8 mouse cellular contexts compared by ENCODE assay signal in the genomic region with DNA sequence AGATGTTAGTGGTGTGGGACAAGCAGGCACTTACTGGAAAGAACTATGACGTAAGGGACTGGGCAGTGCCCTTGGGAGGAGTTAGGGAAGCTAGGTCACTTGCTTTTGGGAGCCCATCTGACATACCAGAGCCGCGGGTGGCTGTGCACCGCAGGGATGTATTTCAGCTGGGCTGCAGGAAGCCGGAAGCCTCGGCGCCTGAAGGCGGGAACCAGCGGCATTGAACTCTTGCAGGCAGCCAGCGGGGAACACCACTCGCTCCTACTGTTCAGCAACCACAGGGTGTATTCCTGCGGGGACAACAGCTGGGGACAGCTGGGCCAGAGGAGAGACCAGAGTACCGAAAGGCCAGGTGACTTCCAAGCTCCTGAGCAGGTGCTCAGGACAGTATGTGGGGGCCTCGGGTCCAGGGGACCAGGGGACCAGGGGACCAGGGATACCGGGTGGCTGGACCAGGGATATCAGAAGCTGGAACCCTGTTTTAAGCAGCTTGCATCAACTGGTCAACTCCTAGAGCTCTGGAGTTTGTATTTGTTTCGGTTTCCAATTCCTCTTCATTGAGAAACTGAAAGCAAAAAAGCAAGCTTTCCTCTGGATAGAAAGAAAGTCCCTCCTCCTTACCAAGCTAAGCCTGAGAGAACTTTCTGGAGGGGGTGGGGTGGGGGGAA. TPM values are rescaled to one million over a fixed set of nuclear protein-coding genes. Genes with fewer than 3 reads are reported as not detected.
A peak's percentile ranks its signal among the peaks of the same experiment; 100 is the strongest.
DNase-seq lines count a peak whose midpoint lies in the region; ATAC-seq lines count a peak whose summit lies in the region.

TSS of gene Herc6 (plus strand) at position 120 of the 668 bp plus-strand sequence.

- ATAC-seq in hindbrain, embryonic 11.5 days (ENCODE audit: low FRiP score), result peak; percentile 76

- H3K27me3 ChIP-seq in hindbrain, embryonic 11.5 days (ENCODE audit: control insufficient read depth, insufficient read depth, low read length), result no peaks in the 10 kb centered on the region

- H3K27ac ChIP-seq in hindbrain, embryonic 11.5 days (ENCODE audit: low read depth, low read length), result no peak within 1 kb of the TSS

- H3K4me1 ChIP-seq in hindbrain, embryonic 11.5 days (replicated peaks; ENCODE audit: control insufficient read depth, insufficient read depth, low read length), result no peaks in the 10 kb centered on the region

- 2% methylated on average over 16 of the region's 16 CpGs for WGBS in hindbrain, embryonic 11.5 days

- H3K9ac ChIP-seq in hindbrain, embryonic 11.5 days (ENCODE audit: low read depth, low read length), result peak within 1 kb of the TSS; percentile 56

- no peaks in the 10 kb centered on the region for H3K9me3 ChIP-seq in hindbrain, embryonic 11.5 days (ENCODE audit: control insufficient read depth, low read length)

- H3K36me3 ChIP-seq in hindbrain, embryonic 11.5 days (ENCODE audit: control insufficient read depth, insufficient read depth, low read length), result no peaks in the 10 kb centered on the region

- peak within 1 kb of the TSS; percentile 61 for H3K4me2 ChIP-seq in hindbrain, embryonic 11.5 days (replicated peaks; ENCODE audit: low read depth, low read length)

- peak within 1 kb of the TSS; percentile 35 for H3K4me3 ChIP-seq in hindbrain, embryonic 11.5 days (ENCODE audit: low read depth, low read length)

- peak; percentile 62 for DNase-seq in NIH3T3 (ENCODE audit: low read depth)
- peak; percentile 5 for DNase-seq in cerebellum, adult 9-11 months
- peak; percentile 30 to 63 for DNase-seq in frontal cortex, adult 2 months (ENCODE audit: extremely low spot score in 1 of 2, low spot score in 1 of 2)
- peak; percentile 54 for DNase-seq in hindbrain, embryonic 11.5 days (ENCODE audit: low spot score)
- DNase-seq in layer of hippocampus, postnatal 36 days, result peak; percentile 28 to 30
- DNase-seq in lung, postnatal 25 days (ENCODE audit: low spot score), result peak; percentile 86
- peak; percentile 72 for DNase-seq in retina, embryonic 14.5 days (ENCODE audit: low spot score)
- DNase-seq in thymus, postnatal 4 days, result peak; percentile 84

RNA-seq across cellular contexts. Expression of gene Herc6, which starts in this region (rescaled TPM):
- polyA plus RNA-seq in frontal cortex, adult 2 months (2012; rRNA removed), result 6.8 and 8.1 TPM in 2 replicates
- polyA plus RNA-seq in hindbrain, embryonic 11.5 days (2014; fragmentation: Nextera tagmentation; extraction: Ambion mirVana), result 1.2 and 1.7 TPM in 2 replicates
- total RNA-seq in layer of hippocampus, postnatal 36 days (2021), result 1 to 10 TPM; 5.8 to 7.2 TPM

Comparison
In these comparisons a context has a peak if more than half of its experiments do, and no peak if none do; other contexts are left out.
1. DNase-seq: peak in every context shown above with its lines; median percentile 86 in lung, postnatal 25 days; 84 in thymus, postnatal 4 days; 72 in retina, embryonic 14.5 days; 62 in NIH3T3; 54 in hindbrain, embryonic 11.5 days; 46 in frontal cortex, adult 2 months; 29 in layer of hippocampus, postnatal 36 days; 5 in cerebellum, adult 9-11 months.